Mouse (Mus musculus): ENCODE results near the gene Frem1.

GRCm38 (mm10) chr4:82933698-82934210 is 118.4 kb downstream of the Frem1 start:
- 0 out of 2 replicates have a peak, but pooled peaks have one; percentile 19 for TF ChIP-seq CTCF (IDR thresholded peaks at IDR 0.05; ENCODE audit: low read depth, low read length)
- TF ChIP-seq TAL1 (conservative IDR thresholded peaks at IDR 0.05; ENCODE audit: low read depth, low read length): no peak
- TF ChIP-seq GATA1 (IDR thresholded peaks at IDR 0.05; ENCODE audit: borderline replicate concordance, low read length): no peak
